Mouse (Mus musculus) adipocyte (in vitro differentiated cells): ENCODE measurements around the gene Rcor1.

Source experiments
- DNase-seq: peaks from one replicate; pipeline ENCODE4 v3.0.0-alpha.2; 2016; ENCODE audit warnings: low spot score

Rcor1 gene

GRCm38 (mm10) chr12:111134169-111134568 lies 95.0 kb downstream of the Rcor1 start:
- DNase-seq, result no peak

GRCm38 (mm10) chr12:111134791-111135733 lies 95.9 kb downstream of the Rcor1 start:
- no peak for DNase-seq

GRCm38 (mm10) chr12:111135953-111136352 lies 96.8 kb downstream of the Rcor1 start:
- no peak for DNase-seq

GRCm38 (mm10) chr12:111137079-111137478 lies 97.9 kb downstream of the Rcor1 start:
- DNase-seq, result no peak

GRCm38 (mm10) chr12:111143005-111143508 lies 103.9 kb downstream of the Rcor1 start:
- no peak for DNase-seq

GRCm38 (mm10) chr12:111143509-111144063 lies 104.4 kb downstream of the Rcor1 start:
- peak; percentile 38 for DNase-seq

- no peak for DNase-seq
These were observed 105.4 kb downstream of the Rcor1 start for GRCm38 (mm10) chr12:111144598-111144997.

- DNase-seq, result no peak
These were observed 106.1 kb downstream of the Rcor1 start for GRCm38 (mm10) chr12:111145269-111145668.

- DNase-seq, result no peak
These were observed 110.5 kb downstream of the Rcor1 start for GRCm38 (mm10) chr12:111149495-111150235.

- no peak for DNase-seq
These were observed 111.1 kb downstream of the Rcor1 start for GRCm38 (mm10) chr12:111150236-111150596.

- no peak for DNase-seq
These were observed 112.4 kb downstream of the Rcor1 start for GRCm38 (mm10) chr12:111151422-111152156.

- no peak for DNase-seq
These were observed 113.4 kb downstream of the Rcor1 start for GRCm38 (mm10) chr12:111152579-111152978.

- DNase-seq, result no peak
These were observed 114.0 kb downstream of the Rcor1 start for GRCm38 (mm10) chr12:111152981-111153710.

- no peak for DNase-seq
These were observed 114.8 kb downstream of the Rcor1 start for GRCm38 (mm10) chr12:111153946-111154345.

- no peak for DNase-seq
These were observed 115.5 kb downstream of the Rcor1 start for GRCm38 (mm10) chr12:111154641-111155040.

GRCm38 (mm10) chr12:111155756-111156155 lies 116.6 kb downstream of the Rcor1 start:
- no peak for DNase-seq

GRCm38 (mm10) chr12:111159659-111160428 lies 120.7 kb downstream of the Rcor1 start:
- DNase-seq, result no peak

GRCm38 (mm10) chr12:111160871-111161270 lies 121.7 kb downstream of the Rcor1 start:
- no peak for DNase-seq

- no peak for DNase-seq
These were observed 122.8 kb downstream of the Rcor1 start for GRCm38 (mm10) chr12:111161943-111162311.

- no peak for DNase-seq
These were observed 123.3 kb downstream of the Rcor1 start for GRCm38 (mm10) chr12:111162312-111163061.
